Mouse (Mus musculus) T-helper 1 cell (primary cell): Measurements from ENCODE around the gene Dgki.

Experiments
- in situ Hi-C: fragments of 300-600 bp; cut with MboI, MseI; formaldehyde crosslinking; loops from one replicate; pipeline ENCODE4 v1.15.1; 2025; ENCODE audit warnings: high pct_unique_total_duplicates

Dgki gene

GRCm38 (mm10) chr6:37068737-37069136 lies 231.2 kb downstream of the Dgki start:
- in situ Hi-C loops: loop anchor here (25.0 kb wide), 1 partner anchor 394 kb away; no protein-coding TSS in a partner anchor

GRCm38 (mm10) chr6:37067357-37067756 lies 232.6 kb downstream of the Dgki start:
- in situ Hi-C loops: loop anchor here (25.0 kb wide), 1 partner anchor 395 kb away; no protein-coding TSS in a partner anchor

GRCm38 (mm10) chr6:37064214-37064830 lies 235.7 kb downstream of the Dgki start:
- in situ Hi-C loops: loop anchor here (25.0 kb wide), 1 partner anchor 398 kb away; no protein-coding TSS in a partner anchor

- in situ Hi-C loops: loop anchor here (25.0 kb wide), 1 partner anchor 399 kb away; no protein-coding TSS in a partner anchor
These were observed 236.7 kb downstream of the Dgki start for GRCm38 (mm10) chr6:37063266-37063665.

GRCm38 (mm10) chr6:37060114-37060513 lies 239.9 kb downstream of the Dgki start:
- in situ Hi-C loops: loop anchor here (25.0 kb wide), 1 partner anchor 402 kb away; no protein-coding TSS in a partner anchor

- in situ Hi-C loops: loop anchor here (25.0 kb wide), 1 partner anchor 404 kb away; no protein-coding TSS in a partner anchor
These were observed 242.0 kb downstream of the Dgki start for GRCm38 (mm10) chr6:37057957-37058356.

- in situ Hi-C loops: loop anchor here (25.0 kb wide), 1 partner anchor 405 kb away; no protein-coding TSS in a partner anchor
These were observed 242.4 kb downstream of the Dgki start for GRCm38 (mm10) chr6:37057536-37057935.

GRCm38 (mm10) chr6:37055634-37056033 lies 244.3 kb downstream of the Dgki start:
- in situ Hi-C loops: loop anchor here (25.0 kb wide), 1 partner anchor 407 kb away; no protein-coding TSS in a partner anchor

GRCm38 (mm10) chr6:37055128-37055527 lies 244.9 kb downstream of the Dgki start:
- in situ Hi-C loops: loop anchor here (25.0 kb wide), 1 partner anchor 407 kb away; no protein-coding TSS in a partner anchor

GRCm38 (mm10) chr6:37054435-37055020 lies 245.5 kb downstream of the Dgki start:
- in situ Hi-C loops: loop anchor here (25.0 kb wide), 1 partner anchor 408 kb away; no protein-coding TSS in a partner anchor

GRCm38 (mm10) chr6:37053411-37053810 lies 246.6 kb downstream of the Dgki start:
- in situ Hi-C loops: loop anchor here (25.0 kb wide), 1 partner anchor 409 kb away; no protein-coding TSS in a partner anchor

- in situ Hi-C loops: loop anchor here (25.0 kb wide), 1 partner anchor 411 kb away; no protein-coding TSS in a partner anchor
These were observed 248.3 kb downstream of the Dgki start for GRCm38 (mm10) chr6:37051652-37052051.

- in situ Hi-C loops: loop anchor here (25.0 kb wide), 1 partner anchor 411 kb away; no protein-coding TSS in a partner anchor
These were observed 248.8 kb downstream of the Dgki start for GRCm38 (mm10) chr6:37051150-37051549.

GRCm38 (mm10) chr6:37047611-37048129 lies 252.3 kb downstream of the Dgki start:
- in situ Hi-C loops: loop anchor here (10.0 kb wide), 1 partner anchor 1663 kb away; no protein-coding TSS in a partner anchor

- in situ Hi-C loops: loop anchor here (10.0 kb wide), 1 partner anchor 1661 kb away; no protein-coding TSS in a partner anchor
These were observed 253.7 kb downstream of the Dgki start for GRCm38 (mm10) chr6:37046152-37046788.

GRCm38 (mm10) chr6:37044796-37045195 lies 255.2 kb downstream of the Dgki start:
- in situ Hi-C loops: loop anchor here (10.0 kb wide), 1 partner anchor 1660 kb away; no protein-coding TSS in a partner anchor

GRCm38 (mm10) chr6:37038444-37038843 lies 261.5 kb downstream of the Dgki start:
- in situ Hi-C loops: loop anchor here (10.0 kb wide), 1 partner anchor 1494 kb away; no protein-coding TSS in a partner anchor

GRCm38 (mm10) chr6:37037115-37037908 lies 262.7 kb downstream of the Dgki start:
- in situ Hi-C loops: loop anchor here (10.0 kb wide), 1 partner anchor 1493 kb away; no protein-coding TSS in a partner anchor

- in situ Hi-C loops: loop anchor here (10.0 kb wide), 1 partner anchor 1491 kb away; no protein-coding TSS in a partner anchor
These were observed 264.3 kb downstream of the Dgki start for GRCm38 (mm10) chr6:37035681-37036080.

- in situ Hi-C loops: loop anchor here (10.0 kb wide), 1 partner anchor 1486 kb away; no protein-coding TSS in a partner anchor
These were observed 269.0 kb downstream of the Dgki start for GRCm38 (mm10) chr6:37030986-37031385.
